Mouse (Mus musculus): ENCODE results near the gene Park7.

GRCm38 (mm10) chr4:150872139-150872651 lies 42.0 kb downstream of the Park7 start:
- TF ChIP-seq CTCF (IDR thresholded peaks at IDR 0.05; ENCODE audit: insufficient read depth, low read depth, low read length), result no peak
- TF ChIP-seq POLR2A (IDR thresholded peaks at IDR 0.05; ENCODE audit: insufficient read depth, low read depth, low read length), result no peak

Measured in olfactory bulb, adult 2 months (tissue).